Mouse (Mus musculus) adipocyte (in vitro differentiated cells): ENCODE measurements at regions not wholly inside any gene's neighbourhood (a gene's known extent, or its start where the extent isn't known, plus 50 kb on each side); places are given as distances from the start of the nearest gene placed in this dataset.
"Not testable (repeated sequence)": the region's sequence is repeated elsewhere in the genome, so short reads cannot be mapped to it uniquely, and the experiment has no call there.

Source experiments
- DNase-seq: peaks from one replicate; pipeline ENCODE4 v3.0.0-alpha.2; 2016; ENCODE audit warnings: low spot score

DNA sequence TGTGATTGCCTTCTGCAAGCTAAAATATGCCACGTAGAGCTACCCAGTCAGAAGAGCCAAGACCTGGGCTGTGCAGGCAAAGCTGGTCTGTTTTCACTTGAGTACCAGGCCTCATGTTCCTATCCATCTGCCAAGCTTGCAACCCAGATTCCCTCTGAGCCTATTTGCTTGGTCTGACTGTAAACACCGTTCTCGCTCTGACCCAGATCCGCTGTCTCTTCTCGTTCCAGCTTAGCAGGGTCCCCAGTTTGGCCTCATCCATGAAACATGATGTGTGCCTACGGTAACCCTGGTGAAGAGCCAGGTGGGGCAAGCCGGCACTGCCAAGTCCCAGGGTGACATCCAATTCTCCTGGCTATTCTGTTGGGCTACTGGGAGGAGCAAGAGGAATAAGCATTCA is 192.5 kb upstream of the Serp2 start:
- DNase-seq: no peak

DNA sequence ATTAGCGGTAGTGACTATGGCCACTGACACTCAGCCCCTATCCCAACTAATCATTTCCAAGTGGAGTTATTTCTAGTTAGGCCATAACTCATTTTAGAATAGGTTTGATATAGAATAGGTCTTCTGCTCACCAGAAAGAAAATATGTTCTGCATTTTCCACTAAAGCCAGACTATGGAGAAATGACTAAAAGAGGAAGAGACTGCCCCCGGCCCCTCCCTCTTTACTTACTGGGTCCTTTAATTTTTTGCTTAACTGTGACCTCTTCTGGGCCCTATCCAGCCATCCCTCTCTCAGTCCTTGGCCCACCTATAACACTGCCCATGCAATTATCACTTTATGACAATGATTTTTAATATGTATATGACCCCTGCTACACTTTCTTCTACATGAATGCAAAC is 192.0 kb upstream of the Serp2 start:
- no peak for DNase-seq

DNA sequence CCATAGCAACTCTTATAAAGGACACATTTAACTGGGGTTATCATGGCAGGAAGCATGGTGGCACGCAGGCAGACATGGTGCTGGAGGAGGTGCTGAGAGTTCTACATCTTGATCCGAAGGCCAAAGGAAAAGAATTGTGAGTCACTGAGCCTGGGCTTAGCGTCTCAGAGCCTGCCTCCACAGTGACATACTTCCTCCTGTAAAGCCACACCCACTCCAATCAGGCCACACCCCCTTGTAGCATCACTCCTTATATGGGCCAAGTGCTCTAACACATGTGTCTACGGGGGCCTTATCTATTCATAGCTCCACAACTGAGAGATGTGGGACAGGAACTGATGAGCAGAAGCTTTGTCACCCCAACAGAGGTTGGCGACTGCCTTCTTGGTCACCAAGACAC is 191.1 kb upstream of the Serp2 start:
- no peak for DNase-seq

DNA sequence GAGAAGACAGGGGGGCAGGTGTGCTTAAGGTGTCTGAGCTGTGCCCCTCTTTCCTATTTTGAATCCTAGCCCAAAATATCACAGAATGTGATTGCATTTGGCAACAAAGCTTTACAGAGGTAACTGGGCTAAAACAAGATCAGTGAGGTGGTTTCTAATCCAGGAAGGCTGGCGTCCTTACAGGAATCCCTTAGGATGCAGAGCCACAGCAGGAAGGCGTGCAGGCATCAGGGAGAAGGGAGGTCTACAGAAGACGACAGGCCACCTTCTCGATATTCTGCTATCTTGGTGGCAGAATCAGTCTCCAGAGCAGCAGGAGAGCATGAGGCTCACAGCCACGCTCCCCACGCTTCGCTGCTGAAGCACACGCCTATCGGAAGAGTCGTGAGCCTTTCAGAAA is 189.6 kb upstream of the Serp2 start:
- no peak for DNase-seq

DNA sequence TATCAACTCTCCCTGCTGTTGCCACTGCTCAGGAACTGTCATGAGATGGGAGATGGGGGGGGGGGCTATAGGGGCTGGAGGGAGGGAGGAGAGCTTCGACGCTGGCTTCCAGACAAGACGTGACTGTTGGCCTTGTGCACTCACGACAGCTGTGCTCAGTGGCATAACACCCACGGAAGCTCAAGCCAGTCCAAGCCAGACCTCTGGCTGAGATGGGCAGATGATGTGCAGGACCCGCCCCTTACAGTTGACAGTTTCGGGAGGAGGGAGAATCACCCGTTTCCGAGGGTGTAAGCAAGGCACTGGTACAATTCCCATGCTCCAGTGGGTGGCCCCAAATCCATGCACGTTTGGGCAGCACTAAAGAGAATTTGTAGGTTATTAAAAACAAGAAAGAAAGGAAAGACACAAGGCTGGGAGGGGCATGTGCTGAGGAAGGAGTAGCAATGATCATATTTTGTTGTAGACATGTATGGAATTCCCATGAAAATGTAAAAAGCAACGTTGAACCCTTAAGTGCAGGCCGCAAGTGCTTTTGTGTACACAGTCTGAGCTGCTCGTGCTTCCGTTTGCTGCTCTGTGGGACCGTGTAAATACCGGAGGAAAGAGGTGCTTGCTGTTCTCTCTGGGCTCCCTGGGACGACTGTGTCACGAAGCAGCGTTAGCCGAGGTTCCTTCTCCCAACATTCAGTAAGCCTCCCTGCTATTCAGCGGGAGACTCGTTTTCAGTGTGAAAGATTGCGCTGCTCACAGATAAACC is 188.2 kb upstream of the Serp2 start:
- DNase-seq: peak; percentile 15

DNA sequence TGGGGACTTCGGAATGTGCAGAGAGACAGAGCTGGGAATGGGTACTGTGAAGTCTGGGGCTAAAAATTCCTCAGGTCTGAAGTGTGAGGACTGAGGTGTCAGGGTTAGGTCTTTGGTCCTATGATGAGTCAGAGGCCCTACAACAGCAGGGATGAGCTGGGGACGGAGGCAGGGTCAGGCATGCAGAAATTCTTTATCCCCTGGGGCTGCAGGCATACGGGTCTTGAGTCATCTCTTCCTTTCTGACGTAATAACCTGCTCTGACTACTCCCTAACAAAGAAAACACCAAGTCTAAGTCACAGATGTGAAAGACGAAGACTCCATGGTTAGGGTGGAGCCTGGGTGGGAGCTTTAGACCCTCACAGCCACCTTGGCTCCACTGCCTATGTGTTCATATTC is 185.6 kb upstream of the Serp2 start:
- no peak for DNase-seq

DNA sequence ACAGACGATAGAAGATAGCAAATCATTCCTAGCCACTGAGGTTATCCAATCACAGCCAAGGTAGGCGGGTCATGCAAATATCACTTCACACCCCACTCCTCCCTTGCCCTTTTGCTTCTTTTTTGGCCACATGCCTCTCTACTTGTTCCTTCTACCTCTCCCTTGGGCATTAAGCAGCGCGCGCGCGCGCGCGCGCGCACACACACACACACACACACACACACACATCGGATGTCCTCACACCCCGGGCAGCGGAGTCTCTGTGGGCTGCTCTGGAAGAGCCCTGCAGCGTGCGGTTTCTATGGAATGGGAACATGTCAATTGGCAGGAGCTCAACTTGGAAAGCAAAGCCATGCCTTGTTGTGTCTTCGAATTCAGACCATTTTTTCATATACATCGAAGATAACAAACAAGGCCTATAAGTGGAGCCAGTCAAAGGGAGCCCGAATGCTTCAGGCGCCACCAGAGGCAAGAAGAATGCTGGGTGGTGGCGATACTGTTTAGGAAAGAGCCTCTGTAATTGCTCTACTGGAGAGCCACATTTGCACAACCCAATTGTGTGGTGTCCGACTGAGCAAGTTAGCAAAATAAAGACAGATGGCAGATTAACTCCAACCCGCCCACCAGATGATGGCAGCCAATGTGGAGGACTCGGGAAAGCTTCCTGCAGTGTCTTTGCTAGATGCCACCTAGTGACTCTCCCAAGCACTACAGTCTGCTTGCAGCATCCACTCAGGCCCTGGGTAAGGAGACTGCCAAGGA is 183.3 kb upstream of the Serp2 start:
- peak; percentile 81 for DNase-seq

DNA sequence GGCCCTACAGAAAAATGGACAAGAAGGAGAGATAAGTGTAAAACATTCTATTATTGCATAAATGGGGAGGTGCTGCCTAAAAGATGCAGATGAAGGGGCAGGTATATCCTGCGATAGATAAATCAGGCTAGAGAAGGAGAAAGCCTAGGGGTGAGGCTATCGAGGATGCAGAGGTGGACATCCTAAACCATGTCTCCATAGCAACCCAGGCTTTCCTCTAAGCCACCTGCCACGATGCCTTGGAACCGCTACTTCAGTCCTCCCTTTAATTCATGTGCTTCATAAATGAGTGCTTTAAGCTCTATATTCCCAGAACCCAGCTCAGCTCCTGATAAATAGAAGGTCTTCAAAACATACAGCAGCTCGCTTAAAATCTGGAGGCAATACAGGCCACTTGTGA is 179.3 kb upstream of the Serp2 start:
- DNase-seq: no peak

DNA sequence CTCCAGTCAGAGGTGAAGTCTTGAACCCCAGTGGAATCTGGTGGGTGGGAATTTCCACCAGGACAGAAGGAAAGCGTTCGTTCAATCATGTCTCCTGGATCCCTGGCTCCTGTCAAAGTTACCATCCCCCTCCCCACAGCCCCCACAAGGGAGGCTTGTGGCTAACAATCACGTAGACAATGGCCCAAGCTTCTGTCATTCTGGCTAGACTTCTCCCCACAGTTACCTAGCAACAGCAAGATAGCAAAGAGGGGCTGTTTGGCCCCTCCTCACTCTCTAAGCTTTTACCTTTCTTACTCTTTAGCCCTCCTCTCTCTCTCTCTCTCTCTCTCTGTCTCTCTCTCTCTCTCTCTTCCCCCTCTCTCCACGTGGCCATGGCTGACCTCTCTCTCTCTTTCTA is 178.4 kb upstream of the Serp2 start:
- DNase-seq: no peak

DNA sequence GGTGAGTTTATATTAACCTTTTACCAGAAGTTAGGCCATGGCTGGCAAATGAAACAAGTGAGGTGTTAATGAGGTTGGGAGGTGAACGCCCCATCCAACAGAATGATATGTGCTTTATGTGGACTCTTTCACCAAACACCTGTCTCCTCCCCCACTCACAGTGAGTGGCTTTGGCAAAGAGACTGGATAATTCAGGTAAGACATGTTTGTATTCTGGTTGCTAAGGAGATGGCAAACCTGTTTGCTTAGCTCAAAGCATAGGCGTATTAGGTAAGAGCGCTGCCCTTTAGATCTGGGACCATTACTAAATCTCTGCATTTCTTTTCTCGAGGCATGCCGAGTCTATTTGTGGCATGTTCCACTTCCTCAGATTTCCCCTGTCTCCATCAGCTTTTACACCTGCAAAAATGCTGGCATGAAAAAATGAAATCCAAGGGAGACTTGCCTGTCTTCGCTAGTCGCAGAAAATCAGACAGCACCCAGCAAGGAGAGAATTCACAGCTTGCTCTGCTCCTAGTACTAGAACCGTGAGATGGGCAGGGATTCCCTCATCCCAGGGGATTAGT is 176.7 kb upstream of the Serp2 start:
- DNase-seq: no peak

DNA sequence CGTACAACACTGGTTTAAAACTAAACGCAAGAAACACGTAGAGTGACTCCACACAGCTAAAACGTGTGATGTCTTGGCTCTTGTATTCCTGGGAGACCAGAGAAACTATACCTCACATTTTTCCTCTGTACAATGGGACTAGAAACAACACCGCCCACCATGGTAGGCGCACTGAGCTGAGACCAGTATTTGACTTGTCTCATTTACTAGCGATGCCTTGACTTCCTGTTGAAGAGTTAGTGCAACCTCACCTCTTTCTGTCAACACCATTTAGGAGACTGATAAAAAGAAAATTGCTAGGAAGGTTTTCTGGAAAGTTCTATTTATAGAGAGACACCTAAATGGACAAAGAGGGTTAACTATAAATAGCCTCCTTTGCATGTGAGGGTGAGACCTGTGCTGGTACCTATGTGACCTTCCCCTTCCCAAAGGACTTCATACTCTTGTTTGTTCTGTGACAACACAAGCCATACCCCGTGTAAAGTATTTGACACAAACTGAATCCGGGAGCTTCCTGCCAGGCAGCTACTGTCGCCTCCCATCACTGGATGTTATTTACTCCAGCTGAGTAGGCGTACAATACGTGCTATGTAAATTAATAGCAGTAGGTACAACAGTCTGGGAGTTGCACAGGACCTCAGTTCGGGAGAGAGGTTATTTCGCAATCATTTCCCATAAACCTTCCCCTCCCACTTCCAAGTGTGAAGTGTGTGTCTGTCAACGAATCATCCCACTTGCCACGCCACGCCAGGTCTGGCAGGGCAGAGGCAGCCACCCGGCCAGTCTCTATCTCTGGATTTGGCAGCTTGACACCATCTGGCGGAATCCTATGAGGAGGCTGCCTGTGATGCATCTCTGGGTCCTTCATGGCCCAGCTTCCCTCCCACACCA is 174.7 kb upstream of the Serp2 start:
- DNase-seq: no peak

DNA sequence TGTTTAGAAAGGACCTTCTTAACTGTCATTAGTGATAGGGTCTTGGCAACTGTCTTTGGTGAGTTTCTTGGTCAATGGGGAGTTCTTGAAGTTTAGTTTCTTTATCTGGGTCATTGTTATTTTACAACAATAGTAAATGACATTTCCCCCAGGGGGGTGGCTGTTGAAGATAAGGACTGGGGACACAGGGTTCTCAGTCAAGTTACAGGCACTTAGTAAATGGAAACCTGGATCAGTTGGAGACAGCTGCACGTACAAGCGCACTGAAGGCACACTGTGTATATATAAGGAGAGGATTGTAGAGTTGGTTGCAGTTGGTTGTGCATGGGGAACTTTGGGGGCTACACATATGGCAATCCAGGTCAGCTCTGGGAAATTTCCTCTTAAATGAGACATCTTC is 169.2 kb upstream of the Serp2 start:
- DNase-seq: no peak

DNA sequence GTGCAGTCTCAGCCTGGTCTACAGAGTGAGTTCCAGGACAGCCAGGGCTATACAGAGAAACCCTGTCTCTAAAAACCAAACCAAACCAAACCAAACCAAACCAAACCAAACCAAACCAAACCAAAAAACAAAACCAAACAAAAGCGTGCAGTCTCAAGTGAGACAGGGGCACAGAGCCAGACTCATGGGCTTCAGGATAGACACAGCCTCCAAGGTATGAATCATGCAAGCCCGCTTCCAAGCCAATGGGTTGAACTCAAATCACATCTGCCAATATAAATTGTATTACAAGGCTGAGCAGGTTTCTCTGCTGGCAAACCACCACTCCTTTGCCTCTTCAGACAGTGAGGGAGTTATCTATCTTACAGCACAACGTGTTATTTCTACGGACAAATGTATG is 168.5 kb upstream of the Serp2 start:
- not testable (repeated sequence) for DNase-seq

DNA sequence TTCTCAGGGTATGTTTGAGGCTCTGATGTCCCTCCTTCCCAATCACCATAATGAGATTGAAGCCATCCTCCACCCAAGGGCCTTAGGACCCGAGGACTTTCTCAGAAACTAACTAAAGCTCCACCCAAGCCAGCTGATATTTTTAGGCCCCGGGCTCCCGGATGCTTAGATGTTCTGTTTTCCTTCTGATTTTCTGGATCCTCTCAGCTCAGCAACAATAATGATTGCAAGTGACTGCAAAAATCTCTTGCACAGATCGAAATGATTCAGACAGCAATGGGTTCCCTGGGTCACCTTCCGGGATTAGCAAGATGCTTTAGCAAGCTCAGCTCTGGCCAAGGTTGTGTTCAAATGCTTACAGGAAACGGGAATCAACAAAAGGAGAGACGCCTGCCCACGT is 168.1 kb upstream of the Serp2 start:
- no peak for DNase-seq

DNA sequence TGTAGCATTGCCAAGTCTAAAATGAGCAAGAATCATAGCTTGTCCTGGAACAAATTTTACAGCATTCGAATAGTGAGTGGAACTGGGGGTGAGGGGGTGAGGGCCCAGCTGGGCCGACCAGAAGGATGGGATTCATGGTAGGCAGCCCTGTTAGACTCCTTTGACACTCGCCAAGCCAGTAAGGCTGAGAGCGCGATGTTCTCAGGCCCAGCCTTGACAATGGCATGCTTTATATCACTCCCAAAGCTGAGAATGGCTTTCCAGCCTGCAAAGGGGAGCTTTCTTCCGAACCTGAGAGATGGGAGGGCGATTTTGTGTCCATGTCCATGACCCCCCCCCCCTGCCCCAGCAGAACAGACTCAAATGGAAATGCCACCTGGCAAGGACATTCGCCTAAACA is 167.7 kb upstream of the Serp2 start:
- DNase-seq: no peak

DNA sequence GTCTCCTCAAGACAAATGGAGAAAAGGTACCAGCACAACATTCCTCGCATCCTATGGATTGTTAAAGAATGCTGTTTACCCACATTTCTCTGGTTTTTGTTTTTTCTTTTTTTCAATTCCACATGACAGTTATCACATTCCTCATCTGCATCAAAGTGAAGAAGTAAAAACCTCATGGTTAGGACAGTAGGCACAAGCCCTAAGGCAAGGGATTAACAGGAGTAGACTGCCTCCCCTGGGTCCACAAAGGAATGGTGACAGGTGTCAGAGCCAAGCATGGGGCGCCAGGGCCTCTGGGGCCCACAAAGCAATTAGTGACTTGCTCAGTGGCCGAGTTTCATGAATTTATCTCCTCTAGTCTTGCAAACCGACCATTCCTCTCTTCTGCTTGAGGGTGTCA is 166.9 kb upstream of the Serp2 start:
- DNase-seq: no peak

DNA sequence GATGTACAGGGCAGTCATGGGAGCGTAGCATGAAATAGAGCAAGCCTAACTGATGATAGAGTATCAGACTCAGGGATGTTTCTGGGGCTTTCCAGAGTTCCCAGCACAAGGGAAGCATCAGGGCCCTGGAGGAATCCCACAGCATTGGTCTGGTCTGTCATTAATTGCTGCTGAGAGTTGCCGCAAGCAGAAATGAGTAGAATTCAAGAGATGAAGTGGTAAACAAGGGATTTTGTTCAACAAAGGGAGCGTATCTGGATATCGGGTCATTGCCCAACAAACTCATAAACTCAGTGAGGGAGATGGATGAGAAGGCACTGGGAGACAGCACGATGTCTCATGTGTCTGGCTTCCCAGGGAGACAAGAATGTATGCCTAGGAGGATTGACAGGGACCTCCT is 165.6 kb upstream of the Serp2 start:
- DNase-seq: no peak

DNA sequence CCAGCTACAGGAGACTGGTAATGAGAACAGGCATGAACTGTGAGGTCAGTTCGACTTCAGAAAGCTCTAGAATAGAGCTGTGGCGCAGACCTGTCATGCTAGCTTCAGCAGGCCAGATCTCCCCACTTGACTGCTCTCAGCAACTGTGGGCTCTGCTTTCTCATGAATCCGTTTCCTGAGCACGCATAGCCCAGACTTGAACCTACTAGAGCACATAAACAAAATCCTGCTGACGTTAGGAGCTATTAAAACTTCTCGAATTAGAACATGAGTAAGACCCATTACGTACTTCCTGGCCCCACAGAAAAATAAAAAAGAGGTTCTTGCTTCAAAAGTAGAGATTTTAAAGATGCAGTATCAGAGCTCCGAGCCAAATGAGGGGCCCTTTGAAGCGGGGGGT is 165.1 kb upstream of the Serp2 start:
- no peak for DNase-seq

DNA sequence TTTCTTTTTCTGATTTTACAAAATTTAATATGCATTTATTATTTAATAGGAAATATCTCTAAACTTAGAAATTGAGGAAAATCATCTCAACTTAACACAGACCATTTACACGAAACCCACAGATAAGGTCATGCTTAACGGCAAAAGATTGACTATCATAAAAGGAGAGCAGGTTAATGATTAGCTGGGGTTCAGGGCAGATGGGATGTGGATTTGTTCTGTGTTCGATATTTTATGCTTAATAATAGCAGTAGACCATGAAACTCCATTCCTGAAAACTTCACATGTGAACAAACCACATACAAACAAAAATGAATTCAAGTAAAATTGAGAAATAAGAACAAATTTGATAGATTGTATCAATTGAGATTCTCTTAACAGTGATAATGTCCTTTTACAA is 160.4 kb upstream of the Serp2 start:
- DNase-seq: no peak

DNA sequence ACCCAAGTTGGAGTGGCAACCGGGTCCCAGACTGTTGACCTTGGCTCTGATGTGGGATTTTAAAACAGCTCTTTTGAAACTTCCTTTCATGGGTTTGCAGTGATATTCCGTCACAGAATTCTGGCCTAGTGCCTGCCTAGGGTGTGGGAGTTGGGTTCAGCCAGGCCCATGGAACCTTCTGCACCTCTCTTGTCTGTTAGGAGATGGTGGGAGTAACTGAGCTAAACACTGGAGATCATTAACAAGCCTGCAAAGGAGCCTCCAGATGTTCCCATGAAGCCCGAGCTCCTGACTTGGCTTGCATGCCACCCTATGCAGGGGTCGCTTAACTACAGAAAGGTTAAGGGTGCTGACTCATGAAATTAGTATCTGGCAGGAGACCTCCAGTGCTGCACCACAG is 158.0 kb upstream of the Serp2 start:
- peak; percentile 72 for DNase-seq

DNA sequence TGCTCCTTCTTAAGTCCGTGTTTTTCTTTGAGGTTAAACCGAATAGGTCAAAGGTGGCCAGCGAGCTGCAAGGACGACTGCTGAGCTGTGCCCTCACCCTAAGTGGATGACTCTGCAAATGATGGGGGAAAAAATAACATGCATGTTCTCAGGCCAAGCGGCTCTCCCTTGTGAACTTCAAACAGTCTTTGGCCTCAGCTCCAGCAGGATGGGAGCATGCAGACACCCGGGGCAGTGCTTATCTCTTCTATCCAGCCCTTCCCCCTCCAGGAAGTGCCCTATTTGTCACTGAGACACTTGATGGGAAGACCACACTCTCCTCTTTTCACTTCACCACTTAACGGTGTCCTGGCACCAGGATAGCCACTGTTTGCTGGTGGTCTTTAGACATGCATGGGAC is 157.3 kb upstream of the Serp2 start:
- DNase-seq: no peak

DNA sequence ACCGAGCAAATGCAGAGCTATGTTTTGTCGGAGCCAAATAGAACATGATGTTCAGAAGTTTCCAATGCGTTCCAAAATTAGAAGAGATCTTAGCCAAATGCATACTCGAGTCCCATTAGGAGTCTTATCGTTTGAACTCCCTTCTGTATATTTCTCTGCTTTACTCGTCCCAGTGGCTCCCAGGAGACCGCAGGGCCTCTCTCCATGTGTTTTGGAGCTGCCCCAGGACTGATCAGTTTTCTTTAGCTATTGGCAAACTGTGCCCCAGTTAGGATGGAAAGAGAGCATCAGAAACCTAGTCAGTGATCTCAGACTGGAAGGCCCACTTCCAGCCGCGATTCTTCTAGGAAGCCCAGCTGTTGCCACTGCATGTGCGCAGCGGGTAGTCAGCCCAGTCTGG is 152.0 kb upstream of the Serp2 start:
- peak; percentile 54 for DNase-seq

DNA sequence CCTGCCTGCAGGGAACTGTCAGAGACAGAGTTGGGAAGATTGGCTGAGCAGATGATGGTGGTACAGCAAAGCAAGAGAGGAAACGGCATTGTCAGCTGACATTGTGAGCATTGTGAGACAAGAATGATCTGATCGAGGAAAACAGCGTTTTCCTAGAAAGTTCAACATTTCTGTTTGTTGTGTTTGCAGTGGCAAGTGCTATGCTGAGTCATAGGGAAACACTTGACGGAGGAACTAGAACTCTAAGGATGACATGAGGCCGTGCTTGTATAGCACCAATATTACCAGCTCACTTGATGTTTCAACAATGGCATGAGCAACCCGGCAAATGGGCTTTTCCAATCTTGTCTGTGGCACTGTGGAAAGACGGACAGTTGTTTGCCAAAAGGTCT is 146.7 kb upstream of the Serp2 start:
- DNase-seq: no peak
